Mouse (Mus musculus): Measurements from ENCODE around the gene Manba.
A peak's percentile ranks its signal among the peaks of the same experiment; 100 is the strongest.

Gene Manba

DNA sequence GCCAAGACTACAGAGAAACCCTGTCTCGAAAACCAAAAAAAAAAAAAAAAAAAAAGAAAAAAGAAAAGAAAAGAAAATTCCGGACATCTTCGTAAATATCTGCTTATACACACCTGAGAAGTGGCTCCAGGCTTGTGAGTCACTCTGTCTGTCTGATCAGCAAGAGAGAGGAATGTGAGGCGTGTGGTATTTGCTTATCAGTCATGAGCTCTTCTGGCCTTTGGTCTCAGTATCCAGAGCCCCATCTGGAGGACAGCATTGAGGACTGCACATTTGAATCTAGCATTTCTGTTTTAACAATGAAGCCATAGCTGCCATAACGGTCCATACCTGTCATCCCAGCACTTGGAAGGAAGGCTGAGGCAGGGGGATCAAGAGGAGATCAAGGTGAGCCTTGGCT is 48.7 kb downstream of the Manba start:
- no peak for DNase-seq

- DNase-seq: no peak
These were observed 61.0 kb downstream of the Manba start for GRCm38 (mm10) chr3:135546212-135546923.

DNA sequence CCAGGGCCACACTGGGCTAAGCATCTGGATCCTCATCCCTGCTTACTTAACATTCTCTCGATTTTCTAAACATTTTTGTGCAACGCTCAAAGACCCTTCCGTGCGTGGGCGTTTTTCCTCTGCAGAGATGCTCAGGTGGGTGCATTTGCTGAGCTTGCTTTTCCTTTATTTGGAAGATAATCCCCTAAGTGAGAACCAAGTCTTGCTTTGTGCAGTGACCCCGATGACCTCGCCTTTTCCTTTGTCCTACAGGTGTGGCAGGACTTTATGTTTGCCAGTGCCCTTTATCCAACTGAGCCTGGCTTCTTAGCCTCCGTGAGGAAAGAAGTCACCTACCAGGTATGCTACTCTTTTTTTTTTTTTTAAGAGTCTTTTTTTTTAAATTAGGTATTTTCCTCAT is 61.9 kb downstream of the Manba start:
- no peak for DNase-seq

DNA sequence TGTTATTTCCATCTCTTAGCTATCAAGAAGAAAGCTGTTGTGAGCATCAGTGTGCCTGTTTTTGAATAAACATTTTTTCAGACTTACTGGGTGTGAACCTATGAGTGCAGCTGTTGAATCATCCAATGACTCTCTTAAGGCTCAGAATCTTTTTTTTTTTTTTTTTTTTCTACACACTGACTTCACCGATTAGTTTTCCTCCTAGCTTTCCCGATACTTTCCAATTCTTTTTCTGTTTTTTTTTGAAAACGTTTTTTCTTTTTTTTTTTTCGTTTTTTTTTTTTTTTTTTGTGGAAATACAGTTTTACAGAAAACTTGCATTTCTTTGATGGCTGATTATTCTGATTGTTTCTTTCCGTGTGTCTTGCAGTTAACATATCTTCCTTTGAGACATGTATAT is 67.5 kb downstream of the Manba start:
- no peak for DNase-seq

- DNase-seq: no peak
These were observed 69.8 kb downstream of the Manba start for GRCm38 (mm10) chr3:135555192-135555591.

GRCm38 (mm10) chr3:135556052-135556587 is 70.7 kb downstream of the Manba start:
- no peak for DNase-seq

GRCm38 (mm10) chr3:135556851-135557662 is 71.6 kb downstream of the Manba start:
- no peak for DNase-seq

- DNase-seq: no peak
These were observed 76.6 kb downstream of the Manba start for GRCm38 (mm10) chr3:135562036-135562435.

DNA sequence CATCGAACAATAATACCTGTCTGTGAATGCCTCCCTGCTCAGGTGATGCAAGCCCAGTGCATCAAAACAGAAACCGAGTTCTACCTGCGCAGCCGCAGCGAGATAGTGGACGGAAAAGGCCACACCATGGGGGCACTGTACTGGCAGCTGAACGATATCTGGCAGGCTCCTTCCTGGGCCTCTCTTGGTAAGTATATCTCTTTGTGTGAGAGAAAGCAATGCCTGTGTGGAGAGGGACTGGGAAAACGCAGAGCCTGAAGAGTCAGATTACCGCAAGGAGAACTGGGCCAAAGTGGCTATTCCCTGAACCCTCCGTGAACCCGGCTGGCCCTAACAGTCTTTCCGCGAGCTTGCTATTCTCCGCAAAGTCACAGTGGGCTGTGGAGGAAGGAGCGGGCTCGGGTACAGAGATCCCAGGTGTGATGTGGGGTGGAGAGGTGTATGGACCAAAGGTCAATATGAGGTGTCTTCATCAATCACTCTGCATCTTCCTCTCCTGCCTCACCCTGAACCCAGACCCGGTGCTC is 77.8 kb downstream of the Manba start:
- DNase-seq: no peak

- no peak for DNase-seq
These were observed 79.3 kb downstream of the Manba start for GRCm38 (mm10) chr3:135564706-135565105.

GRCm38 (mm10) chr3:135565306-135565705 is 79.9 kb downstream of the Manba start:
- no peak for DNase-seq

DNA sequence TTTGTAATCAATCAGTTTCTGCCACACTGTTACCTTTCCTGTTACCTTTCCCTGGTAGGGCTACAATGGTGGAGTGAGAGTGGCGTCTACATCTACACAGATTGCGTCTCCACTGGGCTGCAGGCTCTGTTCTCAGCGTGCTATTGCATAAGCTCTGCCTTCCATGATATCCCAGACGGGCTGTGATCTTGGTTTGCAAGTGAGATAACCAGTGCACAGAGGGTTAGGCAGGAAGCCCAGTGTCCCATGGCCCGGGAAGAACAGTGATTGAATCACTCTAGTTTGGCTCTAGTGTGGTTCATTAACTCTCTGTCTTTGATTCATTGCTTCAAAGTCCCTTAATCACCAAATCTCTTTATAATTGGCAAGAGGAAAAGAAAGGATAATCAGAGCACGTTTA is 82.5 kb downstream of the Manba start:
- DNase-seq: no peak

DNA sequence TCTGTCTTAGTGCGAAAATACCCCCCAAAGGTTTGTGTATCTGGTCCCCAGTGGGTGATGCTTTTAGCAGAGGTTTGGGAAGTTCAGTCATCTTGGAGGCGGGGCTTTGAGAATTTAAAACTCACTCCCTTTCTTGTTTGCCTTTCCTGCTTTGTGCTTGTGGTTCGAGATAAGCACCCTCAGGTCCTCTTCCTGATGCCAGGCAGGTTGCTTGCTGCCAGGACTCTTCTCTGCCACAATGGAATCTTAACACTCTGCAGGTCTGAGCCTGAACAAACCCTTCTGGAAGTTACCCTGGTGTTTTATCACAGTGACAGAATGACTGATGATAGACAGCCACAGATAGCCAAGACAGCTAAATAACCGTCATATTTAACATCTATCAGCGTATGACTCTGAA is 83.2 kb downstream of the Manba start:
- DNase-seq: no peak

- DNase-seq: no peak
These were observed 86.1 kb downstream of the Manba start for GRCm38 (mm10) chr3:135571540-135571939.

DNA sequence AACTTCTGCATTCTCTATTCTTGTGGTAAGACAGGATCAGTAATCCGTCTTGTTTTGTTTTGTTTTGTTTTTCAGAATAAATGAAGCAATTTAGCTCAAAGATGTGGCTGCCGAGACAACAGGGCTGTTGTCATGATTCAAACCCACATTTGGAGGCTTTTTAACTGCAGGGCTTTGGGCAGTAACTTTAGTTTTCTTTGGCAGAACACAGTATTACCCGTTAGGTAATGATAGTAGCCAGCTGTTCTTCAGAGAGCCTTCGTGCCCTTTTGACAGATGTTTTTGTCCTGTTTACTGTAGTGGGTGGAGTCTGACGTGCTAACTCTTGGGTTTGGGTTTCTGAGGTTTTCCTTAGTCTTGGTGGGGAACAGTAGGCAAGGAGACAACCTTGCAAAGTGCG is 87.6 kb downstream of the Manba start:
- no peak for DNase-seq

GRCm38 (mm10) chr3:135575126-135575525 is 89.7 kb downstream of the Manba start:
- DNase-seq: no peak

DNA sequence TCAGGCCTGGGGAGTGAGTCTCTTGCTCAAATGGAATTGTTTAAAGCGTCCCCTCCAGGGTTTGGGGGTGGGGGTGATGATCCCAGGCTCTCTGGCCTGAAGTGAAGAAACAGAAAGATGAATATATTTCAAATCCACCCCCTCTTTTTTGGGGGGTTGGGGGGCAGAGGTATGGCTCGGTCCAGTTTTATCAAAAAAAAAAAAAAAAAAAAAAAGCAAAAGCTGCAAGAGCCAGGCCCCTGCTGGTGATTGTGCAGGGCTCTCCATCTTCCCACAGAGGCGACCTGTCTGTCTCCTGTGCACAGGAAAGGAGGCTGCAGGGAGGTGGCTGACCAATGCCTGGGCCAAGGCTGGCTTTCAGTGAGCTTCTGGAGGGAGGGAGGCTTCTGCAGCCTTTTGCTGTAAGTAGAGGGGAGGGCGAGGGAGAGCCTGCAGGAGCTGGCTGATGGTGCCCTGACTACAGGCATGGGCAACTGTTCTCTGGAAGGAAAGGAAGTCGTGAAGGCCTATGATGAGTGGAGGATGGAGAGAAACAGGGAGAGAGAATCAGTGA is 93.3 kb downstream of the Manba start:
- no peak for DNase-seq

GRCm38 (mm10) chr3:135579179-135579578 is 93.8 kb downstream of the Manba start:
- peak; percentile 45 for DNase-seq

DNA sequence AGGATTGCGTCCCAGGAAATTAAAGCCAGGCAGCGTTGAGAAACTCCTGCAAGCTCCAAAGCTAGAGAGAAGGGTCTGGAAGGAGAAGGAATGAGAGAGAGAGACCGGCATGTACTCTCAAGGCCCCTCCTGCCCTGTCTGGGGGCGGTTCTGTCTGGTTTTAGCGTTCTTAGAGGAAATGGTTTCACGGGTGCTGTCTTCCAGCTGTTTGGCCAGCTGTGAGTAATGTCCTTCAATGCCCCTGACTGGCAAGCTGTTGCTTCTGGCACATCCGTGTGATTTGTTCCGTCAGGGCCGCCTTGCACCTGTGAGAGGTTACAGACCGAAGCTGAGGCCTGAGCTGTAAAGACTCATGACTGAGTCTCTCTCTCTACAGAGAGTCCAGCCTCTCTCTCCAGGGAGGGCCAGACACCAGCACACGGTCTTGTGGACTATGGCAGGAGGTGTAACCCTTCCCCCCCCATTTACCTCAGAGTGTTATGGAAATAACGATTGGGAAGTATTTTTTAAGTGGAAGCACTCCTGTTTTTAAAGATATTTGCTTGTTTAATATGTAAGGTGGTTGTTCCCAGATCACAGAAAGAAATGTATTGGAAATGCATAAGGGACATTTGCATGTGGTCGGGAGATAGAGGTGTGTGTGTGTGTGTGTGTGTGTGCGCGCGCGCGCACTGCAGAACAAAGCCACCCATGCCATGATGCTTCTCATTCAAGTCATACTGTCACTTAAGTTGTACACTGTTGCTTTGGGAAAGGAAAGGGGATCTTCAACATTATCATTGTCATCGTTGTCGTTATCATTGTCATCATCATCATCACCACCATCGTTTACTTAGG is 95.2 kb downstream of the Manba start:
- DNase-seq: peak; percentile 50

DNA sequence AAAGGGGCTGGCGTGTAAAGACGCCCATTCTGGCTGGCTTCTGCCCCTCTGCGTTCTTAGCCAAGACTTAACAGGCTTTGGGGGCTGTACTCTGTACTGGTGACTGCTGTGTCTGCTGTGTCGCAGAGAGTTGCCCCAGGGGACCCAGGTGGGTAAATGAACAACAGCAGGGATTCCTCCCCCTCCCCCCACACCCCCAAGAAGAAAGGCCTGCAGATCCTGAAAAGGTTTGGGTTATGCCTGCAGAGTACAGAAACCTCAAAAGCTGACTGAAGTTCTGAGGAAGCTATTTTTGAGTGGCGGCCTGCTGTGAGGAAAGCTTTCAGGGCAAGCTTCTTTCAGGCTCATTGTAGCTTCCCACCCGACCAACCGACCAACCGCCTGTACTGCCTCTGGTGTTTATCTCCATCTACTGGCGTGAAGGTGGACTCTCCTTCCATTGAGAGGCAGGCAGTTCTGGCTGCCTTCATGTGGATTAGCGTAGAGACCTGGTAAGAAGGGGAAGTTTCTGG is 96.3 kb downstream of the Manba start:
- peak; percentile 66 for DNase-seq

DNA sequence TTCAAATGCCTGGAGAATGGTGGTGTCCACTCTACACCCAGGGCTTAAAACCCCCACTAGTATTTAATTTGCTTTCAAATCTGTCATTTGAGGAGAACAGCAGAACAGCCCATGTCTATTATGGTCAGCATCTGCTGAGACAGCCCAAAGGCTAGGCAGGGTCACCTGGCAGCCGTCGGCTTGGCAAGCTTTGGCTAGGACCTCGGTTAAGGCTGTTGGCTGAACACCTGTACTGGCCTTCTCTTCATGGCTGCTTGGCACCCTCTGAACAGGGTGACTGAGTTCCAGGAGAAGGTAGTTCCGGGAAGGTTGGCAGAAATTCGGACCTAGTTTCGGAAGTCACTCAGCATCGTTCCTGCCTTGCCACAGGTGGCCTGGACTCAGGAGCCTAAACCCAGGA is 96.8 kb downstream of the Manba start:
- no peak for DNase-seq

- no peak for DNase-seq
These were observed 100.1 kb downstream of the Manba start for GRCm38 (mm10) chr3:135585482-135585881.

Measured in kidney, postnatal 10 days (tissue).